Mouse (Mus musculus) lung, postnatal 0 days (tissue): ENCODE results near the gene Acad11.

Experiments used
- CTCF ChIP-seq: IDR thresholded peaks from 2 replicates; pipeline ENCODE4 v1.5.1; 2016; ENCODE audit warnings: antibody characterized with exemption, mild to moderate bottlenecking
- EP300 ChIP-seq: IDR thresholded peaks from 2 replicates; pipeline ENCODE4 v1.6.1; 2016; ENCODE audit warnings: antibody characterized with exemption, mild to moderate bottlenecking, control low read depth

DNA sequence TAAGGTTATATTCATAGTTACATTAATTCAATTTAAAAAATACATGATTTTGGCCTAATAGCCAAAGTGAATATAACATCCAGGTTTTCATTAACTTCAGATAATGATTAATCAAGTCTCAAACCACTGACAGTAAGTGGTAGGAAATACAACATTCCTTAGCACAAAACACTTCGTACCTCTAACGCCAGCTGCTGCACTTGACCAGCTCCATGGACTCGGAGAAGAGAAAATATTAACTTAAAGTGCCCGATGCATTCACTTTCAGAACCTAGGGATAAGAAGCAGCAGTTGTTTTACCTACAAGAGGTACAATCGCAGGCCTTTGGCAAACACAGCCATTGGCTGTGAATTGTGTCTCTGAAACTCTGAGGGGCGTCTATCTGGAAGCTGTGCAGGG is 109.2 kb downstream of the Acad11 start:
- TF ChIP-seq CTCF = no peak
- no peak for TF ChIP-seq EP300
